Mouse (Mus musculus): ENCODE measurements around the gene Pclo.

DNA sequence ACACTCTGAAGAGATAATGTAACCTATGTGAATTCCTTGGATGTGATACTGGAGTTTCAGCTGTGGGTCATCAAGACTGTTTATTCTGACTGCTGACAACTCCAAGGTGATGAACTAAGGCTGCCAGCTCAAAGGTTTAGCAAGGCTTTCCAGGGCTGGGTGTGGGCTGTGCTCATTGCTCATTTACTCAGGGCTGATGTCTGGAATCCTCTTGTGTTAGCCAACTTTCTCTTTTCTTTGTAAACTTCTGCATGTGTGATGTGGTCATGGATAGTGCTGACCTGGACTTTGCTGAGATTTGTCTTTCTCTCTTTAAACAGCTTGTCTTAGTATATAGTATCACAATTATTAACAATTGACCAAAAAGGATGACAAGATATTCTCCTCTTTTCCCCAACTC lies 338.9 kb downstream of the Pclo start:
- no peak for TF ChIP-seq POLR2A (IDR thresholded peaks at IDR 0.05; ENCODE audit: low read depth, low read length)
- TF ChIP-seq CTCF (IDR thresholded peaks at IDR 0.05; ENCODE audit: extremely low read depth, insufficient read depth, insufficient read length, insufficient replicate concordance), result no peak

Measured in spleen, adult 2 months (tissue).